Mouse (Mus musculus): Measurements from ENCODE around the gene Mcur1. TPM values are rescaled to one million over a fixed set of nuclear protein-coding genes. Genes with fewer than 3 reads are reported as not detected.

Mcur1 gene
- total RNA-seq, 2 experiments from 2014 or later, result 7.0 to 7.9 TPM

DNA sequence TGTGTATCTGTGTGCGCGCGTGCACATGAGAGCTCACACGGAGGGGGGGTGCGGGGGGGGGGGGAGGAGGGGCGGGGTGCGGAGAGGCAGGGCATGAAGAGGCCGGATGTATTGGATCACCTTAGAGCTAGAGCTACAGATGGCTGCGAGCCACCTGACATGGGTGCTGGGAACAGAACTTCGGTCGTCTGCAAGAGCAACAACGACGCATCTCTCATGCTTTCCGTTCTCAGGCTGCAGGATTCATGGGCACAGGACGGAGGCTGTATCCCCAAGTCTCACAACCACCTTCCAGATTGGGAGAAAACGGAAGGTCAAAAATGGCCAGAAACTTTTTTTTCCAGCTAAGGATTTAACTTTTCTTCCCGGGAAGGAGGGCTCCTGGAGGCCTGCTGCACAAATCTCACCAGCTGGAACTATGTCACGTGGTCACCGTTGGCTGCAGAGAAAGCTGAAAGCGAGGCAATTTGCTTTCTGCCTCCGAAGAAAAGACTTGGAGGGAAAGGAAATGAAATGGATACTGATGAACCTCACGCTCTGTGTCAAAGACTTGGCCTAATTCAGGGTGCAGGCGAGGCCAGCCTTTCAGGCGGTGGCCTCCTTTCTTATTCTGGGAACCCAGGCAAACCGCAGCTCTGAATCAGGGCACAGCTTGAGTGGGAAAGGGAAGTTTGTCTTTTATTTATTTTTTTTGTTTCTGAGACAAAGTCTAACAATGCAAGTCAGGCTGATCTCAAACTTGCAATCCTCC is 7.3 kb upstream of the Mcur1 start:
- intact Hi-C loops (cut with DNase I), result no loop called here
- DNase-seq, result no peak

DNA sequence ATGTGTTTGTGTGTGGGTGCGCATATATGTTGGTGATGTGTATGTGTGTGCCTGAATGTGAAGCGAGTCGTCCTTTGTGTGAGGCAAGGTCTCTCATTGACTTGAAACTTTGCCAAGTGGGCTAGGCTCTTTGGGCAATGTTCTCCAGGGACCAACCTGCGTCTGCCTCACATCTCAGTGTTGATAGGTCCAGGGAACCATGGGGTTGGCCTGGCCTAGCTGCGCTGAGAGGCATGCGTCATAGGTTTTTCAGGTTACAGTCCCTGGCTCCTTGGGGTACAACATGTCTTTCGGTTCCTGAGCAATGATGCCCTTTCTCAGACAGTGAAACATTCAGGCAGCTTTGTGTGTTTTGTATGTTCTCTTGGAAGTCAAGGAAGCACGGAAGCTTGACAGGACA is 6.2 kb upstream of the Mcur1 start:
- intact Hi-C loops (cut with DNase I), result no loop called here
- DNase-seq, result no peak

DNA sequence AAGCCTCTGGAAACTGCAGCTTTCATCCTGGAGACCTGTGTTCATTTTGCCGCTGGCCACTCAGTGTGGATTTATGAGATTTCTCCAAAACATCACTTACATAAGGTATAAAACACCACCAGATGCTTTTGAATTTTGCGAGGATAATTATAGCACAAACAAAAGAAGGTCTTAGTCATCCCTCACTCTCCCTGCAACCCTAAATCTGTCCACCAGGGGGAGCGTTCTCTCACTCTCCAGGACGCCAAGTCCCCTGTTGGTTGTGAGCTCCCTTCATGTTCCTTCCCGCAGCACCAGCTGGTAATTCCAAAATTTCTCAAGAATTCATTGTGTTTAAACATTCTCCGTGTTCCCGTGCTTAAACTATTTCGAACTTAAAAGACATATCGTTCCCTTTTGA is 5.4 kb upstream of the Mcur1 start:
- DNase-seq, result peak; percentile 62
- intact Hi-C loops (cut with DNase I), result no loop called here

DNA sequence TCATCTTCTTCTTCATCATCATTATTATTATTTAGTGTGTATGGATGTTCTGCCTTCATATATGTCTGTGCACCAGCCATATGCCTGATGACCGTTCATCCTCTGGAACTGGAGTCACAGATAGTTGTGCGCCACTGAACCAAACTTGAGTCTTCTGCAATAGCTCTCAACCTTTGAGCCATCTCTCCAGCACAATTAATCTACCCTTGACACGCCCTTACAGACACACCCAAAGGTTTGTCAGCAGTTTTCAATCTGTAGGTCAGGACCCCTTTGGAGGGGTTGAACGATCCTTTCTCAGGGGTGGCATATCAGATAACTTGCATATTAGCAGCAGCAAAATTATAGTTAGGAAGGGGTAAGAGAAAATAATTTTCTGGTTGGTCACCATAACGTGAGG is 4.7 kb upstream of the Mcur1 start:
- intact Hi-C loops (cut with DNase I), result no loop called here
- DNase-seq, result no peak

DNA sequence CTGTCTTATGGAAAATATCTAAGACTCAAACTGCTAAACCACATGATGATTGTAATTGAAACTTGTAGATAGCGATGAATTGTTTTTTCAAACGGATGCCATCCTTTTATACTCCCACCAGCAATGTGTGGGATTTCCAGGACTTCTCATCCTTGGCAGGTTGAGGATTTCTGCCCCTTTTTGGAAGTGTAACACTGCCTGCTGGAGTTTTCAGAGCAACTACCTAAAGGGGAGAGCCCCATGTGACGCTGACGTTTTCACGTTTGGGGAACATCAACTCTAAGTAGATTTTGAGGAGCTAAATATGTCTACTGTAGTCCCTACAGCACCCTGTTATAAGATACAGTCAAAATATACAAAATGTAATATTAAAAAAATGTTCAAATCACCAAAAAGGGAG is 2.7 kb upstream of the Mcur1 start:
- no peak for DNase-seq
- intact Hi-C loops (cut with DNase I), result no loop called here

DNA sequence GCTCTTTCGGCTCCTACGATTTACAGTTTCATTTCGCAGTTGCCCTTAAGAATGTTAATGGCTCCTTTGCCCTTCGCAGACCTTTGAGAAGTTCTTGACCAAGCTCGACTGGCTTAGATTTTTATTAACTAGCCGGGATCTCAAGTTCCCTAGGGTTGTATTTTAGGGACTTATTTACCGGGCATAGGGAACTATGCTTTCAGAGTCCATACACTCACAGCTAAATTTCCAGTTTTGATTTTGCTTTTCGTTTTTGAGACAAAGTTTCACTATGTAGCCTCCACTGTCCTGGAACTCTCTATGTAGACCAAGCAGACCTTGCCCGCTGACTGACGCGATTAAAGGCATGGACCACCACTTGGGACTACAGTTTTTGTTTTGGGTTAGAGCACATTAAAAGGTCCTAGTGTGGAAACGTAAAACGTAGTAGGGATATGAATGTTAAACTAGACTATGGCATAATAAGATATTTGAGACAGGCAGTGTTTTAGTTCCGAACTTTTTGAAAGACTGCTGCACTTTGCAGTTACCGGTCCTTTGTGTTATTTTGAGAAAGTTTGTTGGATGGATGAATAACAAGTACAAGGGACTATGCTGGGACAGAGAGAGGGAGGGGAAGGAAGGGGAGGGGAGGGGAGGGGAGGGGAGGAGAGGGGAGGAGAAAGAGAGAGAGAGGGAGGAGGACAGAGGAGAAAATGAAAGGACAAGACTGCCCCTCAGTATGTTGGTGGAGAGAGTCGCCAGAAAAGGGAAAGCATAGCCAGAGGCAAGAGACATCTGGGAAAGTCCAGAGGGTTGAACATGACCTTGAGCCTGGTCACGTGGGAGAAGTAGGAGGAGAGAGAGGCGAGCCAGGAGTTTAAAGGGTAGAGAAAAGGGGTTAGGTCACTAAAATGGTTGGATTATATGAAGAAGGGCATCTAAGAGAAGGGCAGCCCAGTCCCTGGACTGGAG is 744 bp upstream of the Mcur1 start:
- no peak for DNase-seq
- intact Hi-C loops (cut with DNase I), result no loop called here

DNA sequence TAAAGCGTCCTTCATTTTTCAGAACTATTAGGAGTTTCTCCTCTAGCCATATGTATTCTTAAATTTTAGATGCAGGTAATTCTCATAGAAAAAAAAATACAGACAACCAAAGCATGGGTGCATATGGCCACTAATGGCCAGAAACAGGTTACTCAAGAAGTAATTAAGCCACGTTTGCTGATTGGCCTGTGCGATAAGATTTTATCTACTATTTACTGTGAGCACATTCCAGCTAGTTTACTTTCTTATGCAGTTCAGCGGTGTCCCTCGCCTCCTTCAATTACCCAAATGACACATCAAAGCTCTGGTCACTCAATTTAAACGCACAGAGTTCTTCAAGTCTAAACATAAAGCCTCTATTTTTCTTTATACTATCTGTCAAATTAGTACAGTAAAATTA is 1.0 kb downstream of the Mcur1 start:
- intact Hi-C loops (cut with DNase I), result no loop called here
- DNase-seq, result no peak

DNA sequence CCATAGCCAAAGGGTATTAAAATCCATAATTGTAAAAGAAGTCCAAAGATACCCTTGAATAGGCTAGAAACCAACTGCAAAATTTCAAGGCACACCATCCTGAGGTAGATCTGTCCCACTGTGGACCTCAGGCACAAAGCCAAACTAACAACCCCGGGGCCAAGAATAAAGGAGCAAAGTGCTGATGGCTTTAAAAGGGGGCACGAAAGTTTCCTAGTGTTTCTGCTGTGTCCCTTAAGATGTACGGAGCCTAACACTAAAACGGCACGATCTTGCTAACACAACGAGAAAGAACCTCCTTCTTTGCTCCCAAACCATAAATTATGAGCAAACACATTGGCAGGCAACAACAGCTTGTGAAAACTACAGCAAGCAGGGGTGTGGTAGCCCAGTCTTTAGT is 1.6 kb downstream of the Mcur1 start:
- intact Hi-C loops (cut with DNase I), result no loop called here
- no peak for DNase-seq

DNA sequence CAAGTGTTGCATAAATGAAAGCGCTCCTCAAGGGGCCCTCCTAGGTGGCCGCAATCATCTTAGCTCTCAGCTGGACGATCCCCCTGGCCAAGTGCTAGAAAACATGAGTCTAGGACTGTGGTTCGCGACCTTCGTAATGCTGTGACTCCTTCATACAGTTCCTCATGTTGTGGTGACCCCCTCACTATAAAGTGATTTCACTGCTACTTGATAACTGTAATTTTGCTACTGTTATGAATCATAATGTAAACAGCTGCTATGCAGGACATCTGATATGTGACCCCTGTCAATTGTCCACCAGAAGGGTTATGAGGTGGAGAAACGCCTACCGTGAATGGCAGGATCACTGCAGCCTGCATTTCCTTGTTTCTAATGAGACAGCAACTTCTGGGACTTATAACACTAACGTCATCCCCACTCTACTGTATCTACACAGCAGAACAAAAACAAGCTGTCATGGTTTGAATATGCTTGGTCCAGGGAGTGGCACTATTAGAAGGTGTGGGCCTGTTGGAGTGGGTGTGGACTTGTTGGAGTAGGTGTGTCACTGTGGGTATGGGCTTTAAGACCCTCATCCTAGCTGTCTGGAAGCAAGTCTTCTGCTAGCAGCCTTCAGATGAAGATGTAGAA is 3.0 kb downstream of the Mcur1 start:
- DNase-seq, result no peak
- intact Hi-C loops (cut with DNase I), result no loop called here

DNA sequence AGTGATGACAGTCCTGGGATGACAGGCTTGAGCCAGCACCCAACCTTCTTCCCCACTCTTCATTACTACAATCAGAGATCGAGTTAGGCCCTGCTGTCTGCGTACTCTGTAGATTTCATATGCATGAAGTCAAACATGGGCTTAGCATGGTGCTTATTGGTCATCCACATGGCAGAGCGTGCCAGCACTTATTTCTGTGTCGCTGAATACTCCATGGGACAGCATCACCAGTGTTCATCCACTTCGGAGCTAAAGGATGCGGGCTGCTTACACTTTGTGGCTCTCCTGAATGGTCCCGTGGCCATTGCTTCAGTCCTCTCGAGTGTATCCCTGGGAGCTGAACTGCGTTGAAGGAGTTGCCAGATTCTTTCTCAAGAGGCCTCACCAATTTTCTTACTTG is 4.7 kb downstream of the Mcur1 start:
- intact Hi-C loops (cut with DNase I), result no loop called here
- no peak for DNase-seq

DNA sequence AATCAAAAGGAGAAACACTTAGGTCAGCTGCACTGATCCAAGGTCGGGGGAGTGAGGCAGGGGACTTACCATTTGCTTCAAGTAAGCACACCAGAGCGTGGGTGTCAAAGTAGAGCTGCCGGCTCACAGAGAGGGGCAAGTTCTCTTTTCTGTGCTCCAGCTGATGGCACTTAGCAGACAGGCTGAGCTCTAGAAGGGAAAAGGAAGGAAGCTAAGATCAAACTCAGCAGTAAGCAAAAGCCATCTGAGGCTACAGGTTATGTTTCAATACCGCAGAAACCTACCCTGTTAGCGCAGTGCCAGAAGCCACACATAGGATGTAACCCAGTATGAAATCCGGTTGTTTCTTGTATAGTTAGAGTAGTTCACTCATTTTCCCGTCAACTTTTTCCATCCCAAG is 5.2 kb downstream of the Mcur1 start:
- no peak for DNase-seq
- intact Hi-C loops (cut with DNase I), result no loop called here

DNA sequence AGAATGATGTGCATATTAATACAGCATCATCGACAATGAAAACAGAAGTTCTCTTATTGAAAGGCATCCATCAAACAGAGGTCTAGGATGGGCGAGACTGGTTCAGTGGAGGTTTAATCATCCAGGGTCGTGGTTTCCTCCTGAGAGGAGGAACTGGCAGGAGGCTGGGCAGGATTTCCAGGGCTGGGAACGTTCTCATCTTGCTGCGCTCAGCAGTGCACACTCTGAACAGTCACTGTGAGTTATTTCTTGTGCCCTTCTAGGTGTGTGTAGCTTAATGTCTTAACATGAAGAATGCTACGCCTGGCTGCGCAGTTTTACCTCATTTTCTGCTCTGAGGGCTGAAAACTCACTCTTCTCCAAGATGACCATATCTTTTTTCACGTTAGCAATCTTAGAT is 9.3 kb downstream of the Mcur1 start:
- intact Hi-C loops (cut with DNase I), result no loop called here

DNA sequence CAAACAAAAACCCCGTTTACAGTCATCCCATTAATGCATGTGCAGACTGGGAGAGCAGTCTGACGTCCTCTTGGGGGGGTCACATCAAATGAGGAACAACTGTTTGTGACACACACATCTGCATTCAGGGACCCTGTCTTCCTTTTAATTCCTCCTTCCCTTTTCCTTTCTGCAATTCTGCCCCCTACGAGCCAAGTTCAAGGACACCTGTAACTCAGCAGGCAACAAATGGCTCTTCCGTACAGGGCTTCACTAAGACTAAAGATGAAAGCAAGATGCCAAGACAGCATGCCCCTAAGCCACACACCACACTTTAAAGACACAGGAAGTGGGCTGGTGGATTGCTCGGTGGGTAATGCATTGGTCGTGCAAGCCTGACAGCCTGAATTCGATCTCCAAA is 10.1 kb downstream of the Mcur1 start:
- DNase-seq, result no peak
- intact Hi-C loops (cut with DNase I), result no loop called here

More for the DNA sequence above, 9.3 kb downstream of the Mcur1 start:
- no peak for DNase-seq

DNA sequence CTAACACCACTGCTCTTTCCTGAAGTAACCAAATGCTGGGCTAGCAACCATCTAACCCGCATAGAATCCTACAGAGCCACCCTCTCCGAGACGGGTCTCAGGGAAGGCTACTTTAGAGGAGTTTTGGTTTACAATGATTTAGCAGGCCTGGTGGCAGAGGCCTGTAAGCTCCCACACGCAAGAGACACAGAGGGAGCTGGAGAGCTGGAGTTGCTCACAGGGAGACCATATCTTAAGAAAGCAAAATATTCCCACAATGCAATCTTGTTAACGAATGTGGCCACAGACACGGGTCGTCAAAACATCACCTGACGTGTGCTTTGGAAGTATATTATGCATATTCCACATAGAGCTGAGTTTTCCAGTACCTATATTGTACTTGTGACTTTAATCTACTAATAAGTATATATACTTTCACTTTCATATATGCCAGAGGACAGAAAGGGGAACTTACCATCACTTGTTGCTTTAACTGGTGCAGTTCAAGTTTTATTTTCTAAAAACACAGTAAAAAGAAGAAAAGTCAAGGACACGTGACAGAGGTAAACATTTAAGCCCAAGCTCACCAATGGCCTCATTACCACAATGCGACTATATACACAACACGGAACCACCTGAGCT is 10.8 kb downstream of the Mcur1 start:
- no peak for DNase-seq
- intact Hi-C loops (cut with DNase I), result no loop called here

DNA sequence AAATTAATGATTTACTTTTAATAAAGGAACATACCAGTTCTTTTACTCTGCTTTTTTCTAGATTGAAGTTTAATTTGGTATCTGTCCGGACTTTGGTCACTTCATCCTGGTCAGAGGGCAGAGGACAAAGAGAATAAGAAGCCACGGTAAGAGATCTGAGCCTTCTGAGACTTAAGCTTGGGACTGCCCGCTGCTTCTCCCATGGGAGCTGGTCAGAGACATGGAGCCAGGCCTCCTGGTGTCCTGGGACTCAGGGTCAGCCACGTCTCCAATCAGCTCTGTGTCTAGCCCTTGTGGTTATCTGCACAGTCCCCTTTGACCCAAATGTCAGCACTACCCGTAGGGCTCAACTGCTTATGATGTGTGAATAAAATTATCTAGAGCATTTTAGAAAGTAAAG is 11.4 kb downstream of the Mcur1 start:
- intact Hi-C loops (cut with DNase I), result no loop called here
- DNase-seq, result no peak

DNA sequence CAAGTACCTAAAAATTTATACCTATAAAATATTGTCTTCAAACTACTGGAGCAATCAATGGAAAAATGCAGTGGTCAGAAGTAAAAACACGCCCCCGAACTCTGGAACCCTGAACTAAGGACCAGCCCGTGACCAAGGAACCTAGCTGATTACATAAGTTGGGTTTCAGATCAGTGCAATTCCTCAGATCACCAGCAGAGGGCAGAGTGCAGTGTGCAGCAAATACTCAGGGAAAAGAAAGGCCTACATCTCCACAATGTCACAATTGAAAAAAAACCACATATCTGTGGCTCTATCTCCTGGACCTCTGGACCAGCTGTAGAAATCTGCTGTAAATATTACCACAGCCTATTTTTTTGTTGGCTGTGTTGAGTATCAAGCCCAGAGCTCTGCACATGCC is 13.1 kb downstream of the Mcur1 start:
- intact Hi-C loops (cut with DNase I), result no loop called here

DNA sequence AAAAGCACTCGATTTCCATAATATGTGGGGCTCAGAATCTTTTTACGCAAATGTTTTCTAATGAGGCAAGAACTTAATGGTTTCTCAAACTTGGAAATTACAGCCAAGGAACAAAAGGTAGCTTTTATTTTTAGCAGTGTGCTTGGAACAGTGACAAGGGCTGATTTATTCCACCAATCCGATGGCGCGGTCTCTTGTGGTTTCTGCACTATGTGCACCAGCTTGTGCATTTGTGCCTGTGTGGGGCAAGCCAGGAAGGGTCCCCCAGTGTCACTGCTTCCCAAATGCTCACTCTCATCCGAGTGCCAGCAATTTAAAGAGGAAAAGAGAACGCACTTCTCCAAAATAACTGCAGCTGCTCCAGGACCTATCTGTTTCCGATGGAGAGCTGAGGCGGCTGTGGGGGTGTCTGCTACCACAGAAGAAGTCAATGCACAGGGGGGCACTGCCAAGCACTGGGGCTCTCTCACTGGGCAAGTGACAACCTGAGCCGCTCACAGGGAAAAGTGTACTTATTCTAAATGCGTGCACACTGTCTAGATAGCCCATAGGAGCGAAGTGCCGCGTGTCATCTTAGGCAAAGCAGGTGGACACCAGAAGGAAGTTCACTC is 19.7 kb downstream of the Mcur1 start:
- peak; percentile 24 for DNase-seq
- intact Hi-C loops (cut with DNase I), result no loop called here

More for the DNA sequence above, 13.1 kb downstream of the Mcur1 start:
- DNase-seq, result peak; percentile 76

DNA sequence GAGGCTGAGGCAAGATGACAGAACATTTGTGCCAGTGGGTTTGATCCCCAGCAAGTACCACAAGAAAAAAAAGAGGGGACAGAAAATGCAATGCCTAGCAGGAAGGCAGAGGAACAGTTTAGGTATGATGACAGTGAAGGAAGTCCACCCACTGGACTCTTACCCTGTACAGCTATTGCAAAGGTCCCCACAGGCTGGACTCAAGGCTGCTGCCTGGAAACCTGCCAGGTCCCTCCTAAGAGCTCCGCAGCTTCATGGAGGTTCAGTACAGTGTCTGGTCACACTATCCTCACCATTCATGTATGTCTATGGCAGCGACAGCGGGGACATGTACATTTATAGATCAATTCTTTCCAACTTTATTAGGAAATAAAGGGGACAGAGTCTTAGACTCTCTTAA is 20.6 kb downstream of the Mcur1 start:
- intact Hi-C loops (cut with DNase I), result no loop called here
- no peak for DNase-seq

DNA sequence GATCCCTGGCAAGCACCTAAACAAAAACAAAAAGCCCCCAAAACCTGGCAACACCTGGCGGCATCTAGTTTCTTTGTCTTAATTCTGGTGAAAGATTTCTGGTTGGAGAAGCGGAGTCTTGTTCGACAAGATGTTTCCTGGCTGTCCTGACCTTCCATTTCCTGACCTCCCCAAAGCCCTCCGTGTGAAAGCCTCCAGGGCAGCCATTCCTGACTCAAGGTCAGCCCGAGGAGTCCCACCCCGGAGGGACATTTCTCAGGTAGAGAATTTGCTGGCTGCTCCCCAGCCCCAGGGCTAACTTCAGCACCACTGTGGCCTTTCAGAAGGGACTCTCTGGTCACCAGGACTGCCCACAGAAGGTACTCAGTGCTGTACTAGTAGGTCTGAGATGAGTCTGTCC is 22.1 kb downstream of the Mcur1 start:
- intact Hi-C loops (cut with DNase I), result no loop called here
- DNase-seq, result no peak

DNA sequence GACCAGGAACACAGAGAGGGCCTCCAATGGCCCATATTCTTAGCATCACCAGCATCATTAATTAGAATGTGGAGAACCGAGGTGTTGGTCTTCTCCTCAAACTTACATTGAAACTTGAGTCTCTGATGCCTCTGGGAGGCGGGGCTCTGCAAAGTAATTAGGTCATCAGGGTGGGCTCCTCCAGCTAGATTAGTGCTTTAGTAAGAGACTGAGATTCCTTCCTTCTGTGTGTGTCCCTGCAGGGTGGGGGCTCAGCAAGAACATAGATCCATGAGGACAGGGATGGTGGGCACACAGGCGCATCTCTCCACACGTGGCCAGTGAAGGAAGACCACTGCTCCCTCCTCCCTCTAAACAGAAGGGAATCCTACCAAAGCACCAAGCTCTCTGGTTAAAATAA is 26.0 kb downstream of the Mcur1 start:
- DNase-seq, result no peak
- intact Hi-C loops (cut with DNase I), result no loop called here

Measured in left cerebral cortex, postnatal 4 days (tissue).